Mouse (Mus musculus) adrenal gland, adult (tissue): Measurements from ENCODE around the gene Trim21.

Source experiments
- DNase-seq, 2 experiments: peaks; one replicate each; pipeline ENCODE4 v3.0.0; 2022 to 2023; ENCODE audit warnings: low spot score in 1 of 2; ENCODE audit not compliant: inconsistent age in 2 of 2

Gene Trim21

GRCm38 (mm10) chr7:102564999-102565997 lies at the start of gene Trim21:
Gene Trim21 (minus strand): TSS chr7:102565486.
- DNase-seq = peak; percentile 92 to 96

GRCm38 (mm10) chr7:102597378-102598031 lies 32.2 kb upstream of the Trim21 start, which contains the start of gene Olfr552:
Gene Olfr552 (plus strand): TSS chr7:102597770.
- DNase-seq = no peak

- DNase-seq = no peak
These were observed 26.5 kb upstream of the Trim21 start, which contains the start of gene Olfr551 for GRCm38 (mm10) chr7:102591786-102592185. Gene Olfr551 (minus strand): TSS chr7:102591886.

DNA sequence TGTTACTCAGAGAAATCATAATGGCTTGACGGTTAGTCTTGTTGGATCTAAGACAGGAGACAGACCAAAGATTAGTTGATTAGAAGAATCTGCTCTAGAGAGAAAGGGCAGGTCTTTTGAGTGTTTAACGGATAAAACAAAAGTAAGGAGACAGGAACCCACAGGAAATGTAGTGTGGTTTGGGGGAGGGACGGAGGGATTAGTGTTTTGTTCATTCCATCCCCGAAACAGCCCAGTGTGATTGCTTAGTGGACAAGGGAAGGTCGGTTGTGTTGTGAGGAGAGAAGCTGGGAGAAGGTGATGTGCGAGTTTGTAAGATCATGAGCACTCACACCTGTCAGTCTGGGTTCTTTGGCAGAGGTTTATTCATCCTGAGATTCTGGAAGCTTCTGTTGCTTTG lies 10.7 kb upstream of the Trim21 start:
- no peak for DNase-seq

- DNase-seq = no peak
These were observed 8.0 kb upstream of the Trim21 start for GRCm38 (mm10) chr7:102573174-102573830.

DNA sequence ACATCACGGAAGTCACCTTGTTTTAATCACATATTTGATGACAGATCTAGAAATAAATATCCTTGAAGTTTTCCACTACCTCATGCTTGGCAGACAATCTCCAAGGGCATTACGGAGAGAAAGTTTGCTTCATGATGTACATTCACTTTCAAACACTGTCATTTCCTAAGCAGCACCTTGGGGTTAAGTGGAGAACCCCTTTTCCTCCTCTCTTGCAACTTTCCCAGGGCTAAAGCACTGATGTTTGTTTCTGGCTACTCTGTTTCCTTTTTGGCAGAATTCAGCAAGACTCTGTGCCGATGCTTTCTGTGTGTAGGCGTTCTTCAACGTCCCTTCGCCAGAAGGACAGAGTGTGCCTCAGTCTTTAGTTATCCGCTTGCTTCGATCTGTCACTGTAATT lies 5.9 kb upstream of the Trim21 start, which contains the start of gene Olfr550:
Gene Olfr550 (plus strand): TSS at position 301 of the 400 bp plus-strand sequence.
- DNase-seq = no peak

DNA sequence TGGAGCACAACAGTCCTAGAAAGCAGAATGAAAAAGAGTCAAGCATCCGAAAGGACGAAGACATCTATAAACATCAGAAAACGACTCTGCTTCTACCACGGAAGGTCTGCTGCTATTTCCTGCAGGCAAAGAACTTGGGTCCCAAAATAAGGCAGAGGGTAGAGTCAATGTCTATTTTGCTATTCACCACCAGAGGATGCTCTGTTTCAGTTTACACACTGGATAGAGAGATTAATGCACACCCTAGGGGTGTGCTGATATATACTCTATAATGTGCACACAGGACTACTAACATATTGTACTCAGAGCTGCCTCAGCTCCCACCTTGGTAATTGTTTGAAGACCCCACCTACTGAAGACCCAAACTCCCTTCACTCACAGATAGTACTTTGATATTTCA lies 933 bp upstream of the Trim21 start:
- DNase-seq = no peak

DNA sequence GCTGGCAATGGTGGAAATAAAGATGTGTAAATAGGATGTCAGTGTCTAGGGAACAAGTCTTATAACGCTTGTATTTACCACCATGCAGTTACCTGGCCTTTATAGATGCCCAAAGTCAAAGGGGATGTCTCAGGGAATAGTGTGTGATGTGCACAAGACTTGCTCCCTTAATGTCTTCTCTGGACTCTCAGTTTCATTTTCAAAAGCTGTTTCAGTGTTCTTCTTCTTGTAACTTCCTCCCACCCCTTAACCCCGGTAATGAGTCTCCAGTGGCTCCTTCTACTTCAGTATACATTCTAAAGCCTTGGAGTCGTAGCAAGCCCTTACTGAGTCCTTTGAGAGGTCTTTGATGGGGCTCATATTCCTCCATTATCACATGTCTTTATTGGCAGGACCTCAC lies 12.0 kb downstream of the Trim21 start:
- no peak for DNase-seq

DNA sequence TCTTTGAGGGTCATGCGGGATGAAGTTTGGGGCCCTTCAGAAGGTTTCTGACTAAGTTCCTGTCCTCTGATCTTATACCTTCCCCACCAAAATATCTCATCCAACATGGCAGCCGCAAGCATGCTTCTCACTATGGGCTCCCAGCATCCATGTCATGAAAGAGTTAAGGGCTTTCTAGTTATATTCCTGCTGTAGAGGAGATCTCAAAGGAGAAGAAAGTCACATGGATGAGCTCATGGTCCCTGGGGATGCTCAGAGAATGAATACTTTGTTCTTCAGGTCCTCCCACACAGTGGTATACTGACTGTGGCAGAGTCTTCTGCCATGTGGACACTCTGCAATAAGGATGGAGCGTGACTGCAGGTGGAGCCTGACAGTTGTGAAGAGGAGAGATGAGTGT lies 15.7 kb downstream of the Trim21 start, which contains the start of gene Olfr549:
Gene Olfr549 (plus strand): TSS at position 301 of the 400 bp plus-strand sequence.
- DNase-seq = no peak

GRCm38 (mm10) chr7:102541251-102541650 lies 24.0 kb downstream of the Trim21 start:
- DNase-seq = no peak

DNA sequence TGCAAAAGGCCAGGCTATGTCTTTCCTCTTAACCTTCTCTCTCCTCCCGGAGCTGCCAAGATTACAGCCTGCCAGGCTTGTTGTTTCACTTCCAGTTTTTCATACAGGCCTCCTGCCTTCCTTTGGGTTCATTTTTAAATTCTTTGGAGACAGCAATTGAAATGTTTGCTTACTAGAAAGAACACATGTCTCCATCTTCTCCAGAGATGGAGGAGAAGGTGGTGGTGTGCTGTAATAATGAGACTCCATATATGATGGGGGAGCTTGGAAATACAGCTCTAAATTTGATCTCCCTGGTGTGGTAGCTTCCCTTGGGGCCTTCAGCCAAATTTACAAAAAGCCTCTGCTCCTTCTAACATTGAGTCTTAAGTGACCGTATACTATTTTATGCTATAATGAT lies 24.7 kb downstream of the Trim21 start, which contains the start of gene Olfr548-ps1:
Gene Olfr548-ps1 (plus strand): TSS at position 301 of the 400 bp plus-strand sequence.
- DNase-seq = no peak

- no peak for DNase-seq
These were observed 30.8 kb downstream of the Trim21 start, which contains the start of gene Olfr547 for GRCm38 (mm10) chr7:102534449-102534848. Gene Olfr547 (plus strand): TSS chr7:102534749.

DNA sequence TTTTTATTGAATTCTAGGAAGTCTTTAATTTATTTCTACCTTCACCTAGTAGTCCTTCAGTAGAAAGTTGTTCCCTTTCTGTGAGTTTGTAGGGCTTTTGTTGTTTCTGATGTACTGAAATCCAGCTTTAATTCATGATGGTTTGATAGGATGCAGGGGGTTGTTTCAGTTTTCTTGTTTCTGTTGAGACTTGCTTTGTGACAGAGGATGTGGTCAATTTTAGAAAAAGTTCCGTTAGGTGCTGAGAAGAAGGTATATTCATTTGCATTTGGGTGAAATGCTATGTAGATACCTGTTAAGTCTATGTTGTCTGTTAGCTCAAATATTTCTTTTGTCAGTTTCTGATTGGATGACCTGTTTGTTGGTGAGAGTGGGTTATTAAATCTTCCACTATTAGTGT lies 36.2 kb downstream of the Trim21 start:
- DNase-seq = no peak

GRCm38 (mm10) chr7:102517051-102517335 lies 48.3 kb downstream of the Trim21 start:
- DNase-seq = peak in 1 of 2 experiments; percentile 28

DNA sequence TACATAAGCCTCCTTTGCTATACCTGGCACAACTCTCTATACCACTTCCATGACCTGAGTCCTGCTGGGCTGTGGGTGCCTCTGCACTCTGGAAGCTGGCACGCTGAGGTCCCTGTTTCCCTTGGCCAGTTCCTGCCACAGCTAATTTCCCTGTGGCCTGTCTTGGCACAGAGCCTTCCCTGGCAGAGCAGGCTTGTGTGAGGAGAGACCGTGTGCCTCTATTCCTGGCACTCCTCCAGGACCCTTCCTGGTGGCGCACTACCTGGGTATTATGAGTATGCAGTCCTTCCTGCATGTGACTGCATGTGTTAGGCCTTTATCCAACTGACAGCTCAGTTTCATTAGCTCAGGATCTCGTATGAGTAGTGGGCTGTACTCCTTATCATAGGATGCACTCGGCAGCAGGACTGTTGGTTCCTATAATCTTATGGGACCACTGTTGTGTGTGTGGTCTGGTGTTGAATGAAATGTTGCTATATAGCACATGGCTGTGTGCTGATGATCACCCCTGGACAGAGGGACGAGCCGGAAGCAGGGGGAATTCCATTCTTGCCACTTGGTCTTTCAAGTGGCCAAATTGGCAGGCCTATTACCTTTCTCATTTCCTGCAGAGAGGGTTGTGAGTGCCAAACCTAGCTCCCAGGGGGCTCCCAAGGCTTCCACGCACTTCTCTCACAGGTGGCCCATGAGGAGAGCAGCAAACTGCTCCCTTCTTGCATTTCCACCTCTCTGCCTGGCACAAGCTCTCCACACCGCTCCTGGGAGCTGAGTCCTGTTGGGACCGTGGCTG lies 48.8 kb downstream of the Trim21 start:
- peak; percentile 17 to 62 for DNase-seq

DNA sequence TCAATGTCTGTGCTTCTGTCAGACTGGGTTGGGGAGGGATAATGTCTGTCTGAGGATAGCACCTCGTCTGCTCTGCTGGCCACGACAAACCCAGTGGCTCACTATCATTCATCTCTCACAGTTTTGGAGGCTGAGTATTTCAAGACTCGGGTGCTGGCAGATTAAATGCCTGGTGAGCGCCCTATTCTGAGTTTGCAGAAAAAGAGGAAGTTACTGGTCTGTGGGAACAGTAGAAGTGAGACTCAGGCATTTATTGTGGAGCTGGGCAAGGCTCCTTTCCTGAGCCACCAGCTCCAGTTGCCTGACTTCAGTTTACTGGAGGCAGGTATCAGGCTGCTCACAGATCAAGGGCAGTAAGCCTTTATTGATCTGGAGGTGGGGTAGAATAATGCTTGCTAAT lies 51.1 kb downstream of the Trim21 start:
- DNase-seq = no peak

- DNase-seq = peak; percentile 86 to 96
These were observed 52.4 kb downstream of the Trim21 start for GRCm38 (mm10) chr7:102512814-102513435.

- DNase-seq = no peak
These were observed 53.4 kb downstream of the Trim21 start for GRCm38 (mm10) chr7:102511927-102512326.

DNA sequence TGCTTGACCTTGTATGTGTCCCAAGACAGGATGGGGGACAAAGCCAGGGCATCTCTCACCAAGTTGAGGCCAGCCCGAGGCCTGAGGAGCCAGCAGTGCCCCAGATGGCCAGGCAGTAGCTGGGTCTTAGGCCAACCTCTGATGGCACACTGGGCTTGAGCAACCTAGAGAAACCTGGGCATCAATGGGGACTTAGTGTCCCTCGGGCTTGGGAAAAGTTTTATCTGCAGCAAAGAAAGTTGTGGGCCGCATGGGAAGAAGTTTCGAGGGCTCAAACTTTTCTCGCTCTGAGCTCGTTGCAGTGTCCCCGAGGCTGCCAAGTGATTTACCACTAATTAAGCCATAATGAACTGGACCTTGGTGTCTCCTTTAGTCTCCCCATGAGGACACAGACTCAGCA lies 55.6 kb downstream of the Trim21 start:
- DNase-seq = no peak

- no peak for DNase-seq
These were observed 56.6 kb downstream of the Trim21 start for GRCm38 (mm10) chr7:102508666-102509065.
